Mouse (Mus musculus) bone marrow macrophage, adult 2 months (primary cell): ENCODE results near the gene Cyp26a1. TPM values are rescaled to one million over a fixed set of nuclear protein-coding genes. Genes with fewer than 3 reads are reported as not detected.

Experiments
- H3K27ac ChIP-seq: 2 replicates; pipeline ENCODE4 v1.5.1; 2012; ENCODE audit warnings: low read depth, low read length; ENCODE audit not compliant: insufficient read depth
- H3K4me1 ChIP-seq: 2 replicates; pipeline ENCODE4 v1.6.1; 2012; ENCODE audit warnings: low read length; ENCODE audit not compliant: control insufficient read depth, insufficient read depth
- H3K4me3 ChIP-seq: 2 replicates; pipeline ENCODE4 v1.5.1; 2012; ENCODE audit warnings: mild to moderate bottlenecking, low read length, moderate library complexity; ENCODE audit not compliant: insufficient read depth
- CTCF ChIP-seq: IDR thresholded peaks from 2 replicates; pipeline ENCODE4 v1.5.1; 2012; ENCODE audit warnings: low read depth, mild to moderate bottlenecking, low read length, moderate library complexity
- POLR2A ChIP-seq: IDR thresholded peaks from 2 replicates; pipeline ENCODE4 v1.6.1; 2012; ENCODE audit warnings: mild to moderate bottlenecking, low read depth, low read length, borderline replicate concordance
- polyA plus RNA-seq: library from polyadenylated mRNA; stranded (reverse); fragments of >200 nt; gene quantifications from 2 replicates; pipeline ENCODE4 v1.2.4, GENCODE M21; 2012; ENCODE audit not compliant: missing spikeins, insufficient read depth, insufficient read length

Cyp26a1 gene
- polyA plus RNA-seq, 1 experiment = not detected

DNA sequence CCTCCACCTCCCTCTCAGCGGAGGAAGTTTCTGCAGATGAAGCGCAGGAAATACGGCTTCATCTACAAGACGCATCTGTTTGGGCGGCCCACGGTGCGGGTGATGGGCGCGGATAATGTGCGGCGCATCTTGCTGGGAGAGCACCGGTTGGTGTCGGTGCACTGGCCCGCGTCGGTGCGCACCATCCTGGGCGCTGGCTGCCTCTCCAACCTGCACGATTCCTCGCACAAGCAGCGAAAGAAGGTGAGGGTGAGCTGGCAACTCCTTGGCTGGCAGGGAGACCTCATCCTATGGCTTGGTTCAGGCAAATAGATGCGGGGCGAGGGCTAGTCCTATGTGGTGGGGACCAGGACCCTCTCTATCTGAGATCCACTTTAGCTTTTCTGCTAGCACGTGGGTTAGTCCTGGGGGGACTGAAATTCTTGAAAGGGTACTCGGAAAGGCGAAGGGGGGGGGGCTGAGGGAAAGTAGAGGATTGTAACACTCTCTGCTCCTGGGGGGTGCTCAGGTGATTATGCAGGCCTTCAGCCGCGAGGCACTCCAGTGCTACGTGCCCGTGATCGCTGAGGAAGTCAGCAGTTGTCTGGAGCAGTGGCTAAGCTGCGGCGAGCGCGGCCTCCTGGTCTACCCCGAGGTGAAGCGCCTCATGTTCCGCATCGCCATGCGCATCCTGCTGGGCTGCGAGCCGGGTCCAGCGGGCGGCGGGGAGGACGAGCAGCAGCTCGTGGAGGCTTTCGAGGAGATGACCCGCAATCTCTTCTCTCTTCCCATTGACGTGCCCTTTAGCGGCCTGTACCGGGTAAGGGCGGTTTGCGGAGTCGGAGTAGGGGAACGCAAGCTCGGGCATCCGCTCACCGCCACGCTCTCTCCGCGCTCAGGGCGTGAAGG lies 919 bp downstream of the Cyp26a1 start:
- H3K4me1 ChIP-seq = peaks cover 7% of the 10 kb centered on the region; the same call in 1 of the 2 replicates
- peak overlapping the region; percentile 55 for H3K4me3 ChIP-seq
- H3K27ac ChIP-seq = no peak overlapping the region
- TF ChIP-seq POLR2A = no peak
- TF ChIP-seq CTCF = no peak

DNA sequence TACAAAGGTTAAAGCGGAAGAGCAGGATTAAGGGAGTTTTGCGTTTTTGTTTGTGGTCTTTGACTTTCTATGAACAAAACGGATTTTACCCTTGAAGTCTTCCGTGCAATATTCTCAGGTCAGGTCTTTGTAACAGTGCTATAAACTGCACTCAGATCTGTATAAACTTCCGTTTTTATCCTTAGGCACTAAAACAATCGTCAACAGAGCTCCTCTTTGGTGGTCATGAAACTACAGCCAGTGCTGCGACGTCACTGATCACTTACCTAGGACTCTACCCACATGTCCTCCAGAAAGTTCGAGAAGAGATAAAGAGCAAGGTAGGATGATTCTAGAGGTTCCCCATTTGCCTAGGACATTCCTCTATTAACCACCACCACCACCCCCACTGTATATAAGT lies 2.1 kb downstream of the Cyp26a1 start:
- Histone ChIP-seq H3K4me3 (no peak overlapping the region), H3K4me1 (peaks cover 7% of the 10 kb centered on the region; the same call in 1 of the 2 replicates), H3K27ac (no peak overlapping the region)
- no peak for TF ChIP-seq CTCF
- no peak for TF ChIP-seq POLR2A

DNA sequence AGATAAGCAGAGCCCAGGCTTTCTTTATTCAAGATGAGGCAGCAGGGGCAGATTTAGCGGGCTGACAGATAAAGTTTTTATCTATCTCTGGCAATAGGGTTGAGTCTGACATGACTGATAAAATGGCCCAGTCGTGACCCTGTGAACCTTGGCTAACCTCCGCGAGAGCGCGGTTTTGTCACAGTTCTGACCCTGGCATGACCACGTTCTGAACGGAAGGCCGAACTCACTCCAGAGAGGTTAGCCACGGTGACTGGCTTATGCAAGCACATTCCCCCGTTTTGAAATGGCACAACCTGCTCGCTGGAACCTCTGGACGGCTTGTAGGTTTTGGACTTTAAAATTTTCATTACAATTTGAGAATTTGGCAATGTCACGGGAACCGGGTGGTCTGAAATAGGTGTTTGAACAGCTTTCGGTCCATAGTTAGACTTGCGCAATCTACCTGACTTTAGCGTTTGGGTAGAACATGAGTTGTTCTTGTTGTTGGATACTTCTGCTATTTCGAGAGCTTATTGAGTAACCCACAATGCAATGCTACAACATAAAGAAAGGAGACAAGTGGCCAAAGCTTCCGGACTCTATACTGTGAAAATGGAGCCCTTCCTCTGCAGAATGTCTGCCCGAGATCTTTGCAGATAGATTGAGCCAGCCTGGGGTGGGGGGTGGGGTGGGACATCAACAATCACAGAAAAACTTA lies 4.9 kb downstream of the Cyp26a1 start:
- Histone ChIP-seq H3K4me1 (no peaks in the 10 kb centered on the region), H3K27ac (no peak overlapping the region)
- no peak for TF ChIP-seq CTCF
- TF ChIP-seq POLR2A = no peak

DNA sequence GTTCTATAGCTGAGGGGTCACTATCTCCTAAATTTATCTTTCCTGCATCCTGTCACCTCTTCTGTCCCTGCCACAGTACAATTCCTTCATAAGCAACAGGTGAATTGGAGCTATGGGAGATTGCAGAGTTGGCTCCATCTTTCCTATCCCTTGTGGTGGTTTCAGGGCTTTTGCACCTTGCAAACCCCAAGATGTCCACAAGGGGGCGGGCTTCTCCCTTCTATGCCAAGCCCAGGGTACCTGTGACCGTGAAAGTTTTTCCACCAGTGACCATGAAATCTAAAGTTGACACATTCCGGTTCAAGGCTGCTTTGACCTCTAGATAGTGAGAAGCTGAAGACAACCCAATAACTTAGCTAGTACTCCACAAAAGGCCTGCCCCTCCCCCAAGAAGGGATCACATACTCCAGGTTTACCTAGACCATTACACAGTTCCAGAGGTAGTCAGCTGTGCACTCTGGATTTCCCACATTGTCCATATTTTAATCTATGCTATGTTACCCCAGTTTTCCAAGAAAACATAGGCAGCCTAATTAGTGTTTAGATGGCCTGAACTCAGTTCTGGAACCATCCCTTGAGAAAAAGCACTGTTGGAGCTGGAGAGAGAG lies 6.4 kb downstream of the Cyp26a1 start:
- TF ChIP-seq POLR2A (no peak), CTCF (peak; percentile 93)
- Histone ChIP-seq H3K4me3 (no peak overlapping the region), H3K4me1 (no peaks in the 10 kb centered on the region)

More for the DNA sequence above, 4.9 kb downstream of the Cyp26a1 start:
- no peak overlapping the region for H3K4me3 ChIP-seq

DNA sequence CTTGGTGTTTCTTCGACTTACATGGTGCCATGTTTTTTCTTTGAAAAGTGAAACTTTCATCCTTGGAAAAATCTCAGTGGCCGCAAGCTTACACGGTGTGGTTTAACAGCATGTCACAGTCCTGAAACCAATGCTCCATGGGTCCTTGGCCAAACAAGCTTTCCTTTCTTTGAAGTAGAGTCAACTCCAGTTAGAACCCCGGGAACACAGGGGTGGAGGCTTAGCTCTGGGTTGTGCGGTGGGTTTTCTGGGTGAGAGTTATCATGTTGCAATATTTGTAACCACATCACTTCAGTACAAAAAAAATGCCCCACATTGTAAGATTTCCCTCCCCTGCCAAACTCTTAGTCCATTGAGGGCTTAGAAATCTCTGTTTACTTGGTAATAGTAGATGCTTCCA lies 8.1 kb downstream of the Cyp26a1 start:
- no peak overlapping the region for H3K27ac ChIP-seq
- TF ChIP-seq CTCF = no peak
- no peak for TF ChIP-seq POLR2A
- no peaks in the 10 kb centered on the region for H3K4me1 ChIP-seq
- H3K4me3 ChIP-seq = no peak overlapping the region

More for the DNA sequence above, 6.4 kb downstream of the Cyp26a1 start:
- no peak overlapping the region for H3K27ac ChIP-seq

DNA sequence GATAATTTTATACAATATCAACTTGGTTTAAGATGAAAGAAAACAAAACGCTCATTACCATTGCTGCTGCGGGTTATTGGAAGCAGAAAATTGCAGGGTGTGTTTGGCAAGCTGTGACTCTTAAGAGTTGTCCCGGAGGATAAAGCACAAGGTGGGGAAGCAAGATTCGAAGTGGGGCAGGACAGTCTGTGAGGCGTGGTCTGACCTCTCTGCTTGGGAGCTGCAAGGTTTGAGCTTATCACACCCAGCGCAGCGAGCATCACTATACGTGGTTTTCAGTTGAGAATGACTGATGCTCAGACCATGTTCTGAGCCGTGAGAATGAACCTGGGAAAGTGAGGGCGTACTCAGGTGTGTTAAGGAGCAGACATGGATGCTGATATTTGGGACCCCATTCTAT lies 17.1 kb downstream of the Cyp26a1 start:
- no peaks in the 10 kb centered on the region for H3K4me1 ChIP-seq
- no peak overlapping the region for H3K27ac ChIP-seq
- no peak for TF ChIP-seq CTCF
- no peak for TF ChIP-seq POLR2A
- H3K4me3 ChIP-seq = no peak overlapping the region

DNA sequence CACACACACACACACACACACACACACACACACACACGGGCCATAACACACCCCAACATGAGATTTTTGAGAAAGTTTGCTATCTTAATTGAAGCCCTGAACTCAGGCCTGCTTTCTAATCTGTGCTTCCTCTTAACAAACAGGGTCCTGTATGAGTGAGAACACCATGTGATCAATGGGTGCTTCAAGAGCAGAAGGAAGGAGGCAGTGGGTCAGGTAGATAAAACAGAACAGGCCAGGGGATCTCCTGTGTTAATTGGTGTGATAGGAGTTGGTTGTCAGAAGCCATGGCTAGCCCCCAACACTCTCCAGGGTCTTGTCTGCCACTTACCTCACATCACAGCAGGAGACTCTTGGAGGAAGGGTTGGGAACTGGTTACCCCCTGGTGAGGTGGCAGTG lies 18.4 kb downstream of the Cyp26a1 start:
- Histone ChIP-seq H3K4me3 (no peak overlapping the region), H3K27ac (no peak overlapping the region), H3K4me1 (no peaks in the 10 kb centered on the region)
- TF ChIP-seq CTCF (no peak), POLR2A (no peak)

DNA sequence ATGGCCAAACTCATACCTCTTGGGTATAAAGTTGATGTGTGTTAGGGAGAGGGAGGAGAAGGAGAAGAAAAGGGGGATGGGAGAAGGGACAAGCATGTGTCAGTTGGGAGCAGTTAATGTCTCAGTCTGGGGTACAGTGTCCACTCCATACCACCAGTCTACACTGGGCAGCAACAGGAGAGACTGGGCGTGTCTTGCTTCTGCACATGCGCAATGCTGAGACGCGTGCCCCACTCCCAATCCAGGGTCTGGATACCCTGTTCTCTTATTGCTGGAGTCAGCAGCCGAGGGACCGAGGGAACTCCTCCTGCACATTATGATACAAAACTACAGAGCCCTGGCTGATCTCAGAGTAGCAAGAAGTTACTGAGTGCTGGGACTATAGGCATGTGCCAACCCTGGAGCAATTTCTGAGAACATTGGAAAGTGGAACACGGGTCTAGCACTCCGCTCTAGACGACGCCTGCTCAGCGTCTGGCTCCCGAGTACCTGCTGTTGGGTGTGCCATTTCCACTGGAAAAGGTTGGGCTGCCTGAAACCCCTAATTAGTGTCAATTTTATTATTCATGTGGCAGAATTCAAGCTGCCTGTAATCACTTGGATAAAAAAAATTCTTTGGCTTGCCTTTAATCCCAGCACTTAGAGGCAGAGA lies 19.1 kb downstream of the Cyp26a1 start:
- Histone ChIP-seq H3K4me3 (no peak overlapping the region), H3K4me1 (no peaks in the 10 kb centered on the region), H3K27ac (no peak overlapping the region)
- no peak for TF ChIP-seq POLR2A
- TF ChIP-seq CTCF = no peak

DNA sequence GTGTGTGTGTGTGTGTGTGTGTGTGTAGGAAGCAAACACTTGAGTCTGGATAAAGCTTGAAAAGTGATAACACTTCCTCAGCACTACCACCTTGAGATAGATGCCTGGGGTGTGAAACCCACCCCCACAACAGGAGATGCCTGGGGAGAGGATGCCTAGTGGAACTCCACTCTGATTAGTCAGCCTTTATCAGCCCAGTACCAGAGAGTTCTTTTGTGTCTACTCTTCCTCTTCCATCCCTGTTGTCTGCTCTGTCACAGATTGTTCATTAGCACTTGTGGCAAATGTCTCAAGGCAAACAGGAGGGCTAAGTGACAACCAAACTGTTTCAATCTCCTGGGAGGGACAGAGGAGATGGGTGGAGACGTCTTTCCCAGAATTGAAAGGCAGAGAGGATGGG lies 21.6 kb downstream of the Cyp26a1 start:
- TF ChIP-seq POLR2A = no peak
- TF ChIP-seq CTCF = no peak
- H3K4me1 ChIP-seq = no peaks in the 10 kb centered on the region
- H3K4me3 ChIP-seq = no peak overlapping the region
- no peak overlapping the region for H3K27ac ChIP-seq

DNA sequence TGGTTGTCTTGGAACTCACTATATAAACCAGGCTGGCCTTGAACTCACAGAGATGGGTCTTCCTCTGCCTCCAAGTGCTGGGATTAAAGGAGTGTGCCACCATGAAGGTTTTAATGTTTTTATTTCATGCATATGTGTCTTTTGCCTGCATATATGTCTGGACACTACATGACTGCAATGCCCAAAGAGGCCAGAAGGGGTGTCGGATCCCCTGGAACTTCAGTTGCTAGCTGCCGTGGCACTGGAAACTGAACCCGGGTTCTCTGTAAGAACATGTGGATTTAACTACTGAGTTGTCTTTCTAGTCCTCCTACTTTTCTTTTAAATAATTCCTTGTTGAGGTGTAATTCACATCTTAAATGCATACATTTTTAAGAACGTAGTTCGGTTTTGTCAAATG lies 27.0 kb downstream of the Cyp26a1 start:
- Histone ChIP-seq H3K27ac (no peak overlapping the region), H3K4me1 (no peaks in the 10 kb centered on the region), H3K4me3 (no peak overlapping the region)
- TF ChIP-seq CTCF = no peak
- no peak for TF ChIP-seq POLR2A
